Mouse (Mus musculus): Measurements from ENCODE around the gene Jag2. TPM values are rescaled to one million over a fixed set of nuclear protein-coding genes. Genes with fewer than 3 reads are reported as not detected.

The Jag2 gene
- total and polyA plus RNA-seq, 2 experiments from 2014 or later = 3.3 to 58.5 TPM

- peaks cover 98% of the 10 kb centered on the region for H3K36me3 ChIP-seq (replicated peaks; ENCODE audit: control insufficient read depth, insufficient read depth, low read length)
- TF ChIP-seq EP300 (IDR thresholded peaks at IDR 0.05; ENCODE audit: low read depth) = no peak
- no peak for TF ChIP-seq CTCF (IDR thresholded peaks at IDR 0.05; ENCODE audit: low read depth)
Observed at GRCm38 (mm10) chr12:112968943-112969342, 39.4 kb upstream of the Jag2 start.

GRCm38 (mm10) chr12:112965783-112966182, 36.2 kb upstream of the Jag2 start:
- Histone ChIP-seq H3K4me2 (ENCODE audit: low read depth, low read length) (no peak overlapping the region), H3K9me3 (replicated peaks; ENCODE audit: control insufficient read depth, low read length) (no peaks in the 10 kb centered on the region), H3K4me3 (ENCODE audit: low read depth, low read length) (no peak overlapping the region), H3K27ac (ENCODE audit: low read depth) (no peak overlapping the region), H3K36me3 (replicated peaks; ENCODE audit: control insufficient read depth, insufficient read depth, low read length) (peaks cover 96% of the 10 kb centered on the region), H3K4me1 (ENCODE audit: control insufficient read depth, insufficient read depth) (peaks cover 5% of the 10 kb centered on the region; the same call in 1 of the 2 replicates), H3K9ac (replicated peaks; ENCODE audit: low read depth, low read length) (no peak overlapping the region), H3K27me3 (ENCODE audit: control insufficient read depth, insufficient read depth, low read length) (no peaks in the 10 kb centered on the region)
- TF ChIP-seq EP300 (IDR thresholded peaks at IDR 0.05; ENCODE audit: low read depth) (no peak), CTCF (IDR thresholded peaks at IDR 0.05; ENCODE audit: low read depth) (no peak)
- DNase-seq (ENCODE audit: low spot score) = no peak
- ATAC-seq (ENCODE audit: insufficient read depth, low read depth) = no peak
- WGBS = 93% methylated on average over 13 of the region's 13 CpGs

More at GRCm38 (mm10) chr12:112968943-112969342, 39.4 kb upstream of the Jag2 start:
- Histone ChIP-seq H3K4me1 (ENCODE audit: control insufficient read depth, insufficient read depth) (no peaks in the 10 kb centered on the region), H3K27me3 (ENCODE audit: control insufficient read depth, insufficient read depth, low read length) (no peaks in the 10 kb centered on the region), H3K4me2 (ENCODE audit: low read depth, low read length) (no peak overlapping the region), H3K9ac (replicated peaks; ENCODE audit: low read depth, low read length) (no peak overlapping the region), H3K4me3 (ENCODE audit: low read depth, low read length) (no peak overlapping the region), H3K27ac (ENCODE audit: low read depth) (no peak overlapping the region), H3K9me3 (replicated peaks; ENCODE audit: control insufficient read depth, low read length) (no peaks in the 10 kb centered on the region)
- ATAC-seq (ENCODE audit: insufficient read depth, low read depth) (no peak), DNase-seq (ENCODE audit: low spot score) (no peak)
- 79% methylated on average over 8 of the region's 8 CpGs for WGBS

GRCm38 (mm10) chr12:112961872-112962271, 32.3 kb upstream of the Jag2 start:
- no peaks in the 10 kb centered on the region for H3K9me3 ChIP-seq (replicated peaks; ENCODE audit: control insufficient read depth, low read length)
- no peak for DNase-seq (ENCODE audit: low spot score)
- no peak overlapping the region for H3K4me3 ChIP-seq (ENCODE audit: low read depth, low read length)
- peak; percentile 24 for ATAC-seq (ENCODE audit: insufficient read depth, low read depth)
- no peaks in the 10 kb centered on the region for H3K27me3 ChIP-seq (ENCODE audit: control insufficient read depth, insufficient read depth, low read length)
- H3K4me2 ChIP-seq (ENCODE audit: low read depth, low read length) = no peak overlapping the region
- peak overlapping the region; percentile 70 for H3K27ac ChIP-seq (ENCODE audit: low read depth)
- H3K9ac ChIP-seq (replicated peaks; ENCODE audit: low read depth, low read length) = 0 out of 2 replicates have a peak overlapping the region, but pooled peaks have one; percentile 28
- H3K36me3 ChIP-seq (replicated peaks; ENCODE audit: control insufficient read depth, insufficient read depth, low read length) = peaks cover 73% of the 10 kb centered on the region
- WGBS = 45% methylated on average over 5 of the region's 5 CpGs
- peaks cover 12% of the 10 kb centered on the region for H3K4me1 ChIP-seq (ENCODE audit: control insufficient read depth, insufficient read depth)
- no peak for TF ChIP-seq EP300 (IDR thresholded peaks at IDR 0.05; ENCODE audit: low read depth)
- TF ChIP-seq CTCF (IDR thresholded peaks at IDR 0.05; ENCODE audit: low read depth) = no peak

GRCm38 (mm10) chr12:112961428-112961827, 31.9 kb upstream of the Jag2 start:
- DNase-seq (ENCODE audit: low spot score) (peak; percentile 52), ATAC-seq (ENCODE audit: insufficient read depth, low read depth) (peak; percentile 83)
- Histone ChIP-seq H3K9ac (replicated peaks; ENCODE audit: low read depth, low read length) (peak overlapping the region; percentile 28; the same call in 1 of the 2 replicates), H3K4me3 (ENCODE audit: low read depth, low read length) (no peak overlapping the region), H3K27me3 (ENCODE audit: control insufficient read depth, insufficient read depth, low read length) (no peaks in the 10 kb centered on the region), H3K27ac (ENCODE audit: low read depth) (peak overlapping the region; percentile 70), H3K4me2 (ENCODE audit: low read depth, low read length) (no peak overlapping the region), H3K4me1 (ENCODE audit: control insufficient read depth, insufficient read depth) (peaks cover 12% of the 10 kb centered on the region), H3K9me3 (replicated peaks; ENCODE audit: control insufficient read depth, low read length) (no peaks in the 10 kb centered on the region), H3K36me3 (replicated peaks; ENCODE audit: control insufficient read depth, insufficient read depth, low read length) (peaks cover 68% of the 10 kb centered on the region)
- 30% methylated on average over 7 of the region's 7 CpGs for WGBS
- no peak for TF ChIP-seq EP300 (IDR thresholded peaks at IDR 0.05; ENCODE audit: low read depth)
- TF ChIP-seq CTCF (IDR thresholded peaks at IDR 0.05; ENCODE audit: low read depth) = no peak

- no peak overlapping the region; the same call in 1 of the 2 replicates for H3K27ac ChIP-seq (ENCODE audit: low read depth)
- WGBS = 64% methylated on average over 8 of the region's 8 CpGs
- no peak for TF ChIP-seq CTCF (IDR thresholded peaks at IDR 0.05; ENCODE audit: low read depth)
- no peak for TF ChIP-seq EP300 (IDR thresholded peaks at IDR 0.05; ENCODE audit: low read depth)
Observed at GRCm38 (mm10) chr12:112959421-112959820, 29.8 kb upstream of the Jag2 start.

GRCm38 (mm10) chr12:112958303-112958702, 28.7 kb upstream of the Jag2 start:
- ATAC-seq (ENCODE audit: insufficient read depth, low read depth) = peak; percentile 63
- peaks cover 37% of the 10 kb centered on the region for H3K36me3 ChIP-seq (replicated peaks; ENCODE audit: control insufficient read depth, insufficient read depth, low read length)

More at GRCm38 (mm10) chr12:112959421-112959820, 29.8 kb upstream of the Jag2 start:
- no peak for ATAC-seq (ENCODE audit: insufficient read depth, low read depth)
- no peaks in the 10 kb centered on the region for H3K9me3 ChIP-seq (replicated peaks; ENCODE audit: control insufficient read depth, low read length)
- no peak overlapping the region for H3K9ac ChIP-seq (replicated peaks; ENCODE audit: low read depth, low read length)
- no peaks in the 10 kb centered on the region for H3K27me3 ChIP-seq (ENCODE audit: control insufficient read depth, insufficient read depth, low read length)
- H3K4me3 ChIP-seq (ENCODE audit: low read depth, low read length) = no peak overlapping the region
- peaks cover 48% of the 10 kb centered on the region for H3K36me3 ChIP-seq (replicated peaks; ENCODE audit: control insufficient read depth, insufficient read depth, low read length)
- no peak overlapping the region for H3K4me2 ChIP-seq (ENCODE audit: low read depth, low read length)
- H3K4me1 ChIP-seq (ENCODE audit: control insufficient read depth, insufficient read depth) = peaks cover 12% of the 10 kb centered on the region
- no peak for DNase-seq (ENCODE audit: low spot score)

More at GRCm38 (mm10) chr12:112958303-112958702, 28.7 kb upstream of the Jag2 start:
- no peak overlapping the region for H3K9ac ChIP-seq (replicated peaks; ENCODE audit: low read depth, low read length)
- TF ChIP-seq EP300 (IDR thresholded peaks at IDR 0.05; ENCODE audit: low read depth) (no peak), CTCF (IDR thresholded peaks at IDR 0.05; ENCODE audit: low read depth) (peak; percentile 55)
- H3K4me3 ChIP-seq (ENCODE audit: low read depth, low read length) = no peak overlapping the region
- peak; percentile 46 for DNase-seq (ENCODE audit: low spot score)
- peak overlapping the region; percentile 20; the same call in 1 of the 2 replicates for H3K27ac ChIP-seq (ENCODE audit: low read depth)
- H3K9me3 ChIP-seq (replicated peaks; ENCODE audit: control insufficient read depth, low read length) = no peaks in the 10 kb centered on the region
- WGBS = 25% methylated on average over 4 of the region's 4 CpGs
- H3K4me1 ChIP-seq (ENCODE audit: control insufficient read depth, insufficient read depth) = peaks cover 14% of the 10 kb centered on the region
- no peaks in the 10 kb centered on the region for H3K27me3 ChIP-seq (ENCODE audit: control insufficient read depth, insufficient read depth, low read length)
- H3K4me2 ChIP-seq (ENCODE audit: low read depth, low read length) = no peak overlapping the region
